Mouse (Mus musculus) liver, adult 2 months (tissue): ENCODE results near the gene Man2a2. TPM values are rescaled to one million over a fixed set of nuclear protein-coding genes. Genes with fewer than 3 reads are reported as not detected.

ENCODE experiments used
- DNase-seq: peaks from one replicate; pipeline ENCODE4 v3.0.0-alpha.2; 2011; ENCODE audit warnings: low read depth, low spot score; ENCODE audit errors: extremely low read depth
- H3K27ac ChIP-seq: fragments of 200-500 bp; replicated peaks from 2 replicates; pipeline ENCODE4 v1.5.1; 2012; ENCODE audit warnings: low read depth, mild to moderate bottlenecking, control low read depth, inconsistent platforms, low read length; ENCODE audit not compliant: insufficient read depth
- H3K27me3 ChIP-seq: fragments of 200-500 bp; 2 replicates; pipeline ENCODE4 v1.6.1; 2012; ENCODE audit warnings: mild to moderate bottlenecking, moderate library complexity, low read length, inconsistent platforms; ENCODE audit not compliant: control insufficient read depth, insufficient read depth
- H3K36me3 ChIP-seq: fragments of 200-500 bp; 2 replicates; pipeline ENCODE4 v1.6.1; 2012; ENCODE audit warnings: low read length, inconsistent platforms; ENCODE audit not compliant: control insufficient read depth, insufficient read depth
- H3K4me1 ChIP-seq: fragments of 200-500 bp; 2 replicates; pipeline ENCODE4 v1.6.1; 2011; ENCODE audit warnings: low read length; ENCODE audit not compliant: control insufficient read depth, insufficient read depth
- H3K4me3 ChIP-seq: fragments of 200-500 bp; 2 replicates; pipeline ENCODE4 v1.5.1; 2011; ENCODE audit warnings: low read depth, mild to moderate bottlenecking, control low read depth, low read length, moderate library complexity; ENCODE audit not compliant: insufficient read depth
- H3K79me2 ChIP-seq: fragments of 200-500 bp; 2 replicates; pipeline ENCODE4 v1.6.1; 2012; ENCODE audit warnings: inconsistent platforms, mild to moderate bottlenecking, low read length, moderate library complexity; ENCODE audit not compliant: control insufficient read depth, insufficient read depth
- H3K9ac ChIP-seq: fragments of 200-500 bp; 2 replicates; pipeline ENCODE4 v1.6.1; 2012; ENCODE audit warnings: low read depth, mild to moderate bottlenecking, control low read depth, inconsistent platforms, low read length
- CTCF ChIP-seq: fragments of 200-500 bp; IDR thresholded peaks from 2 replicates; pipeline ENCODE4 v1.5.1; 2011; ENCODE audit warnings: low read depth, low read length, control low read depth
- POLR2A ChIP-seq: fragments of 200-500 bp; IDR thresholded peaks from 2 replicates; pipeline ENCODE4 v1.6.1; 2011; ENCODE audit warnings: low read length, control low read depth; ENCODE audit not compliant: insufficient read depth; ENCODE audit errors: extremely low read depth
- WGBS: fragments of 180-500 bp; shearing (Covaris S2); methylation state at CpG from one replicate; pipeline ENCODE4 v1.1.7; 2018; 5-methylcytosine and 5-hydroxymethylcytosine counted together
- polyA plus RNA-seq: library from polyadenylated mRNA; depleted of rRNA; stranded (reverse); fragments of >200 nt; gene quantifications from 2 replicates; pipeline ENCODE4 v1.2.3, GENCODE M21; 2012
- total RNA-seq: library from RNA; depleted of rRNA; stranded (reverse); fragments of >200 nt; gene quantifications from 2 replicates; pipeline ENCODE4 v1.2.3, GENCODE M21; 2014

Man2a2 gene
- total and polyA plus RNA-seq, 2 experiments: 9.3 to 45.6 TPM

GRCm38 (mm10) chr7:80343270-80344018, 27.7 kb downstream of the Man2a2 start:
- no peak for TF ChIP-seq POLR2A
- TF ChIP-seq CTCF: no peak
- Histone ChIP-seq H3K27ac (0 out of 2 replicates have a peak overlapping the region, but pooled peaks have one; percentile 29), H3K4me1 (peaks cover 7% of the 10 kb centered on the region), H3K9ac (peak overlapping the region; percentile 83), H3K27me3 (no peaks in the 10 kb centered on the region), H3K4me3 (peak overlapping the region; percentile 73), H3K79me2 (no peaks in the 10 kb centered on the region), H3K36me3 (no peaks in the 10 kb centered on the region)
- 26% methylated on average over 19 of the region's 19 CpGs for WGBS
- no peak for DNase-seq

- Histone ChIP-seq H3K4me3 (peak within 1 kb of the TSS; percentile 73), H3K36me3 (no peaks in the 10 kb centered on the region), H3K9ac (peak within 1 kb of the TSS; percentile 83), H3K4me1 (peaks cover 7% of the 10 kb centered on the region), H3K27me3 (no peaks in the 10 kb centered on the region), H3K27ac (0 out of 2 replicates have a peak within 1 kb of the TSS, but pooled peaks have one; percentile 29), H3K79me2 (no peaks in the 10 kb centered on the region)
- peak; percentile 73 for DNase-seq
- under 1% methylated on average over 25 of the region's 25 CpGs for WGBS
- TF ChIP-seq POLR2A (0 out of 2 replicates have a peak, but pooled peaks have one; percentile 27), CTCF (peak; percentile 88)
Measured at GRCm38 (mm10) chr7:80342858-80343257, 28.3 kb downstream of the Man2a2 start, which contains the start of gene Hddc3. TSS of gene Hddc3 (plus strand) at chr7:80343104.

GRCm38 (mm10) chr7:80341793-80342192, 29.4 kb downstream of the Man2a2 start:
- H3K36me3 ChIP-seq: 0 out of 2 replicates have a peak, but pooled peaks cover 3% of the 10 kb centered on the region
- H3K9ac ChIP-seq: no peak overlapping the region
- 82% methylated on average over 7 of the region's 7 CpGs for WGBS
- H3K4me3 ChIP-seq: no peak overlapping the region
- no peaks in the 10 kb centered on the region for H3K27me3 ChIP-seq
- no peak overlapping the region for H3K27ac ChIP-seq
- no peaks in the 10 kb centered on the region for H3K79me2 ChIP-seq
- no peak for DNase-seq
- H3K4me1 ChIP-seq: peaks cover 7% of the 10 kb centered on the region
- TF ChIP-seq POLR2A: no peak

GRCm38 (mm10) chr7:80340793-80341192, 30.4 kb downstream of the Man2a2 start, which contains the start of gene Unc45a:
TSS of gene Unc45a (minus strand) at chr7:80341005.
- Histone ChIP-seq H3K9ac (peak within 1 kb of the TSS; percentile 77), H3K79me2 (no peaks in the 10 kb centered on the region), H3K4me1 (peaks cover 7% of the 10 kb centered on the region), H3K36me3 (0 out of 2 replicates have a peak, but pooled peaks cover 3% of the 10 kb centered on the region), H3K27me3 (no peaks in the 10 kb centered on the region), H3K4me3 (peak within 1 kb of the TSS; percentile 82), H3K27ac (peak within 1 kb of the TSS; percentile 68)
- peak; percentile 73 for DNase-seq
- TF ChIP-seq POLR2A (no peak), CTCF (peak; percentile 84)
- WGBS: under 1% methylated on average over 11 of the region's 11 CpGs

- Histone ChIP-seq H3K27ac (peak overlapping the region; percentile 68), H3K9ac (peak overlapping the region; percentile 77), H3K36me3 (peaks cover 5% of the 10 kb centered on the region; the same call in 1 of the 2 replicates), H3K4me1 (peaks cover 7% of the 10 kb centered on the region), H3K27me3 (no peaks in the 10 kb centered on the region), H3K4me3 (peak overlapping the region; percentile 82), H3K79me2 (no peaks in the 10 kb centered on the region)
- TF ChIP-seq CTCF (peak; percentile 80), POLR2A (peak; percentile 59)
- under 1% methylated on average over 45 of the region's 45 CpGs for WGBS
- peak; percentile 90 for DNase-seq
Measured at GRCm38 (mm10) chr7:80339793-80340628, 31.2 kb downstream of the Man2a2 start.
